In genomic region chr3:148559752-148560460, GRCm38 (mm10) we compare ENCODE assay signal across 23 mouse cellular contexts.
DNase-seq lines count a peak whose midpoint lies in the region; ATAC-seq and TF ChIP-seq lines count a peak whose summit lies in the region.
"Had no signal": no experiment of that assay in that cellular context is flagged by ENCODE, and none has a peak within 500 bp of the region (broad histone marks: within the 10 kb centered on the region; RNA-seq: fewer than 3 reads in every experiment).

No protein-coding gene starts in this region.

- H3K27me3 ChIP-seq in embryonic facial prominence, embryonic 14.5 days (replicated peaks; ENCODE audit: control insufficient read depth, insufficient read depth, low read length) = no peaks in the 10 kb centered on the region
- no peaks in the 10 kb centered on the region for H3K27me3 ChIP-seq in embryonic facial prominence, embryonic 10.5 days (replicated peaks; ENCODE audit: low read depth, poor library complexity, severe bottlenecking)
- no peaks in the 10 kb centered on the region for H3K27me3 ChIP-seq in midbrain, embryonic 12.5 days
- no peaks in the 10 kb centered on the region for H3K27me3 ChIP-seq in midbrain, embryonic 16.5 days (ENCODE audit: control insufficient read depth, insufficient read depth, low read depth, low read length)
- H3K27me3 ChIP-seq in forebrain, postnatal 0 days (ENCODE audit: insufficient read depth, low read length) = no peaks in the 10 kb centered on the region; the same call in 1 of the 2 replicates
- H3K27me3 ChIP-seq in hindbrain, embryonic 11.5 days (ENCODE audit: control insufficient read depth, insufficient read depth, low read length) = no peaks in the 10 kb centered on the region
- H3K27me3 ChIP-seq: embryonic facial prominence, embryonic 12.5 days; neural tube, embryonic 13.5 days had no signal

- peaks cover 4% of the 10 kb centered on the region; the same call in 1 of the 2 replicates for H3K4me1 ChIP-seq in embryonic facial prominence, embryonic 14.5 days (ENCODE audit: control insufficient read depth, insufficient read depth, low read length)
- H3K4me1 ChIP-seq in embryonic facial prominence, embryonic 10.5 days = no peaks in the 10 kb centered on the region
- H3K4me1 ChIP-seq in midbrain, embryonic 12.5 days = no peaks in the 10 kb centered on the region
- no peaks in the 10 kb centered on the region for H3K4me1 ChIP-seq in midbrain, embryonic 16.5 days (ENCODE audit: control insufficient read depth, insufficient read depth, low read length)
- 0 out of 2 replicates have a peak, but pooled peaks cover 4% of the 10 kb centered on the region for H3K4me1 ChIP-seq in forebrain, postnatal 0 days (ENCODE audit: insufficient read depth)
- H3K4me1 ChIP-seq in hindbrain, embryonic 11.5 days (replicated peaks; ENCODE audit: control insufficient read depth, insufficient read depth, low read length) = no peaks in the 10 kb centered on the region
- H3K4me1 ChIP-seq: heart, embryonic 10.5 days; neural tube, embryonic 13.5 days had no signal

- no peak overlapping the region for H3K9ac ChIP-seq in embryonic facial prominence, embryonic 14.5 days (ENCODE audit: low read depth, low read length)
- H3K9ac ChIP-seq in midbrain, embryonic 12.5 days (replicated peaks) = no peak overlapping the region
- H3K9ac ChIP-seq in midbrain, embryonic 16.5 days (ENCODE audit: low read depth, low read length) = no peak overlapping the region
- no peak overlapping the region for H3K9ac ChIP-seq in forebrain, postnatal 0 days
- H3K9ac ChIP-seq in hindbrain, embryonic 11.5 days (ENCODE audit: low read depth, low read length) = no peak overlapping the region
- H3K9ac ChIP-seq: embryonic facial prominence, embryonic 12.5 days; neural tube, embryonic 13.5 days had no signal

- no peaks in the 10 kb centered on the region for H3K36me3 ChIP-seq in embryonic facial prominence, embryonic 14.5 days (ENCODE audit: control insufficient read depth, insufficient read depth, low read length)
- no peaks in the 10 kb centered on the region for H3K36me3 ChIP-seq in embryonic facial prominence, embryonic 10.5 days (replicated peaks)
- H3K36me3 ChIP-seq in midbrain, embryonic 12.5 days = no peaks in the 10 kb centered on the region
- no peaks in the 10 kb centered on the region for H3K36me3 ChIP-seq in midbrain, embryonic 16.5 days (ENCODE audit: control insufficient read depth, insufficient read depth, low read length)
- H3K36me3 ChIP-seq in forebrain, postnatal 0 days (ENCODE audit: insufficient read depth) = no peaks in the 10 kb centered on the region
- no peaks in the 10 kb centered on the region for H3K36me3 ChIP-seq in hindbrain, embryonic 11.5 days (ENCODE audit: control insufficient read depth, insufficient read depth, low read length)
- H3K36me3 ChIP-seq: embryonic facial prominence, embryonic 12.5 days; heart, embryonic 10.5 days; neural tube, embryonic 13.5 days had no signal

- H3K4me2 ChIP-seq in embryonic facial prominence, embryonic 14.5 days (ENCODE audit: low read depth, low read length) = no peak overlapping the region
- H3K4me2 ChIP-seq in midbrain, embryonic 12.5 days (replicated peaks) = no peak overlapping the region
- H3K4me2 ChIP-seq in midbrain, embryonic 16.5 days (ENCODE audit: low read length) = no peak overlapping the region
- 0 out of 2 replicates have a peak overlapping the region, but pooled peaks have one; percentile 2 for H3K4me2 ChIP-seq in forebrain, postnatal 0 days (ENCODE audit: low read depth)
- no peak overlapping the region for H3K4me2 ChIP-seq in hindbrain, embryonic 11.5 days (replicated peaks; ENCODE audit: low read depth, low read length)
- H3K4me2 ChIP-seq: embryonic facial prominence, embryonic 12.5 days; neural tube, embryonic 13.5 days had no signal

- H3K4me3 ChIP-seq in embryonic facial prominence, embryonic 14.5 days (ENCODE audit: low read depth, low read length) = no peak overlapping the region
- H3K4me3 ChIP-seq in embryonic facial prominence, embryonic 10.5 days = no peak overlapping the region
- H3K4me3 ChIP-seq in midbrain, embryonic 12.5 days = no peak overlapping the region
- no peak overlapping the region for H3K4me3 ChIP-seq in midbrain, embryonic 16.5 days (ENCODE audit: low read depth, low read length)
- H3K4me3 ChIP-seq in forebrain, postnatal 0 days (ENCODE audit: low read depth, low read length) = no peak overlapping the region
- H3K4me3 ChIP-seq in hindbrain, embryonic 11.5 days (ENCODE audit: low read depth, low read length) = no peak overlapping the region
- H3K4me3 ChIP-seq: embryonic facial prominence, embryonic 12.5 days; erythroblast, embryonic 14.5 days; heart, embryonic 10.5 days; myocyte; neural tube, embryonic 13.5 days had no signal

- 67% methylated on average over 13 of the region's 13 CpGs for WGBS in embryonic facial prominence, embryonic 14.5 days
- WGBS in embryonic facial prominence, embryonic 10.5 days = 86% methylated on average over 13 of the region's 13 CpGs
- whole genome bisulfite sequencing in midbrain, embryonic 12.5 days = 79% methylated on average over 13 of the region's 13 CpGs
- 57% methylated on average over 13 of the region's 13 CpGs for WGBS in midbrain, embryonic 16.5 days
- 21% methylated on average over 13 of the region's 13 CpGs for WGBS in forebrain, postnatal 0 days
- WGBS in hindbrain, embryonic 11.5 days = 92% methylated on average over 13 of the region's 13 CpGs

- H3K9me3 ChIP-seq in embryonic facial prominence, embryonic 14.5 days (ENCODE audit: control insufficient read depth, low read length) = no peaks in the 10 kb centered on the region
- no peaks in the 10 kb centered on the region for H3K9me3 ChIP-seq in embryonic facial prominence, embryonic 10.5 days
- no peaks in the 10 kb centered on the region for H3K9me3 ChIP-seq in midbrain, embryonic 12.5 days
- no peaks in the 10 kb centered on the region for H3K9me3 ChIP-seq in midbrain, embryonic 16.5 days (replicated peaks; ENCODE audit: control insufficient read depth, low read length, poor library complexity, severe bottlenecking)
- H3K9me3 ChIP-seq in forebrain, postnatal 0 days (ENCODE audit: low read length) = no peaks in the 10 kb centered on the region
- no peaks in the 10 kb centered on the region for H3K9me3 ChIP-seq in hindbrain, embryonic 11.5 days (ENCODE audit: control insufficient read depth, low read length)
- H3K9me3 ChIP-seq: embryonic facial prominence, embryonic 12.5 days; heart, embryonic 10.5 days; neural tube, embryonic 13.5 days had no signal

- peak; percentile 61 for DNase-seq in embryonic facial prominence, embryonic 14.5 days (ENCODE audit: low spot score)
- DNase-seq in embryonic facial prominence, embryonic 10.5 days (ENCODE audit: low spot score) = no peak
- peak; percentile 79 for DNase-seq in forebrain, postnatal 0 days
- DNase-seq in T-cell, adult 2 months (ENCODE audit: low spot score) = no peak
- no peak for DNase-seq in ovary, adult 18-20 months (ENCODE audit: low spot score)
- DNase-seq in hindbrain, embryonic 11.5 days (ENCODE audit: low spot score) = no peak
- DNase-seq: adrenal gland, postnatal 25 days; cerebellum, adult 11-12 months; cerebellum, postnatal 14 days; kidney, adult 18-20 months; left cerebral cortex, postnatal 4 days; lung, postnatal 4 days; right cerebral cortex, adult 18-20 months; thymus, adult 2 months; thymus, postnatal 4 days had no signal

- H3K27ac ChIP-seq in embryonic facial prominence, embryonic 14.5 days (replicated peaks; ENCODE audit: low read depth, low read length) = no peak overlapping the region
- H3K27ac ChIP-seq in embryonic facial prominence, embryonic 10.5 days (replicated peaks) = no peak overlapping the region
- no peak overlapping the region for H3K27ac ChIP-seq in midbrain, embryonic 12.5 days (replicated peaks)
- H3K27ac ChIP-seq in midbrain, embryonic 16.5 days (ENCODE audit: low read length) = no peak overlapping the region
- H3K27ac ChIP-seq in forebrain, postnatal 0 days (ENCODE audit: low read depth, low read length) = no peak overlapping the region
- no peak overlapping the region for H3K27ac ChIP-seq in hindbrain, embryonic 11.5 days (ENCODE audit: low read depth, low read length)
- H3K27ac ChIP-seq: embryonic facial prominence, embryonic 12.5 days; heart, embryonic 10.5 days; kidney, postnatal 0 days; neural tube, embryonic 13.5 days had no signal

- no peak for ATAC-seq in embryonic facial prominence, embryonic 14.5 days (ENCODE audit: low read depth)
- ATAC-seq in midbrain, embryonic 12.5 days (ENCODE audit: low FRiP score, low read depth) = peak; percentile 27; the same call in 1 of the 2 replicates
- ATAC-seq in midbrain, embryonic 16.5 days = no peak
- ATAC-seq in forebrain, postnatal 0 days = peak; percentile 66
- ATAC-seq in hindbrain, embryonic 11.5 days (ENCODE audit: low FRiP score) = no peak

- TF ChIP-seq CTCF in forebrain, postnatal 0 days (IDR thresholded peaks at IDR 0.05; ENCODE audit: low read depth) = no peak

Comparison
In these comparisons a context has a peak if more than half of its experiments do, and no peak if none do; other contexts are left out.
1. ATAC-seq: peak in midbrain, embryonic 12.5 days (single experiment) and forebrain, postnatal 0 days (single experiment); none in embryonic facial prominence, embryonic 14.5 days (single experiment), midbrain, embryonic 16.5 days (single experiment) and hindbrain, embryonic 11.5 days (single experiment).
2. DNase-seq: peak in embryonic facial prominence, embryonic 14.5 days (single experiment) and forebrain, postnatal 0 days (single experiment); none in embryonic facial prominence, embryonic 10.5 days (single experiment), T-cell, adult 2 months (single experiment), ovary, adult 18-20 months (single experiment) and hindbrain, embryonic 11.5 days (single experiment).